Mouse (Mus musculus) limb, embryonic 10.5 days (tissue): Measurements from ENCODE around the gene Lipc. TPM values are rescaled to one million over a fixed set of nuclear protein-coding genes. Genes with fewer than 3 reads are reported as not detected.
"Not testable (repeated sequence)": the region's sequence is repeated elsewhere in the genome, so short reads cannot be mapped to it uniquely, and the experiment has no call there.

Experiments used
- DNase-seq: peaks from one replicate; pipeline ENCODE4 v3.0.0-alpha.2; 2017; ENCODE audit warnings: low spot score
- H3K27ac ChIP-seq: fragments of 300-500 bp; sonication (generic); 2 replicates; pipeline ENCODE4 v1.5.1; 2016; ENCODE audit warnings: mild to moderate bottlenecking
- H3K27me3 ChIP-seq: fragments of 300-500 bp; sonication (generic); 2 replicates; pipeline ENCODE4 v1.6.1; 2016; ENCODE audit warnings: low read depth, mild to moderate bottlenecking; ENCODE audit not compliant: poor library complexity, severe bottlenecking
- H3K36me3 ChIP-seq: fragments of 300-500 bp; sonication (generic); 2 replicates; pipeline ENCODE4 v1.6.1; 2016; ENCODE audit warnings: mild to moderate bottlenecking, moderate library complexity
- H3K4me1 ChIP-seq: fragments of 300-500 bp; sonication (generic); 2 replicates; pipeline ENCODE4 v1.6.1; 2016
- H3K4me3 ChIP-seq: fragments of 300-500 bp; sonication (generic); 2 replicates; pipeline ENCODE4 v1.5.1; 2016; ENCODE audit warnings: mild to moderate bottlenecking, moderate library complexity
- H3K9me3 ChIP-seq: fragments of 300-500 bp; sonication (generic); replicated peaks from 2 replicates; pipeline ENCODE4 v1.6.1; 2016; ENCODE audit warnings: mild to moderate bottlenecking
- WGBS: fragments of 180-500 bp; shearing (Covaris S2); methylation state at CpG from one replicate; pipeline ENCODE4 v1.1.7; 2016; 5-methylcytosine and 5-hydroxymethylcytosine counted together
- polyA plus RNA-seq: library from polyadenylated mRNA; unstranded; fragments of >200 nt; fragmentation: Nextera tagmentation; extraction: Ambion mirVana; gene quantifications from 2 replicates; pipeline ENCODE4 v1.2.1, GENCODE M21; 2016

Gene Lipc
- polyA plus RNA-seq, 1 experiment from 2014 or later: not detected

- 39% methylated on average over 8 of the region's 8 CpGs for WGBS
- no peak for DNase-seq
- Histone ChIP-seq H3K4me1 (peaks cover 28% of the 10 kb centered on the region), H3K36me3 (no peaks in the 10 kb centered on the region), H3K9me3 (no peaks in the 10 kb centered on the region), H3K27me3 (no peaks in the 10 kb centered on the region), H3K27ac (peak overlapping the region; percentile 21), H3K4me3 (no peak overlapping the region)
Observed at GRCm38 (mm10) chr9:70864039-70864438, 88.0 kb downstream of the Lipc start.

DNA sequence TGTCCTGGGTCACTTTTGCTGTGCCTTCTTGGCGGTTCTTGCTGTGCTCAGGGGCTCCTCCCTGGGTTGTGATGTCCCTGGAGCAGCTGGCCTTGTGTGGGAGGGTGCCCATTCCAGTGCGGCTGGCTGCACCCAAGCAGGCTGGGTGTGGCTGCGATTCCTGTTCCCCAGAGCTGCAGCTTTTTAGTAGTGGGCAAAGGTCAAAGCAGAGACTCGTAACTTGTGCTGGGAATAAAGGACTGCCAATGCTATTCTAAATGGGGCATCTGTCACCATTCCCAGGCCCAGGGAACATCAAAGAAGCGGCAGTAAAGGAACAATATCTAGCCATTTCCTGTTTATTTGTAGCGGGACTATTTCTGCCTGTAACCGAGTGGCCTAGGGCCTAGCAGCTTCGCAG, 88.7 kb downstream of the Lipc start:
- H3K4me1 ChIP-seq: peaks cover 28% of the 10 kb centered on the region
- no peaks in the 10 kb centered on the region for H3K27me3 ChIP-seq
- H3K27ac ChIP-seq: peak overlapping the region; percentile 21
- no peaks in the 10 kb centered on the region for H3K36me3 ChIP-seq
- DNase-seq: peak; percentile 36
- H3K9me3 ChIP-seq: no peaks in the 10 kb centered on the region
- WGBS: 8% methylated on average over 8 of the region's 8 CpGs
- no peak overlapping the region for H3K4me3 ChIP-seq

DNA sequence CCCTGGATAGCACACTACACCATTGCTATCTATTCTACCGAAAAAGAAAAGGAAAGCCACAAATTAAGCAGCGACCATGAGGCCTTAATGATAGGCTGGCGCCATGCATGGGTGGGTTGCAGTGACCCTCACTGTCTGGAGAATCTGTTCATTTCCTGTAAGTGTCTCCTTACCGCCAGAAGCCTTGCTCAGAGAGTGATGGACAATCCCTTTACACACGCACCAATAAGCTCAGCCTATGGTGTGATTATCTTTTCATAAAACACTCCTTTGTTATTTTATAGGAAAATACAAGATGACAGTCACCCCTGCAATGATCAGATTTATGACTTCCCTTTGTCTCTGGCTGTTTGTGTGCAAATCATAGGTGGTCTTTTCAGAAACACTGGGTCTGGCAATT, 92.8 kb downstream of the Lipc start:
- Histone ChIP-seq H3K36me3 (no peaks in the 10 kb centered on the region), H3K27ac (no peak overlapping the region), H3K4me1 (peaks cover 25% of the 10 kb centered on the region), H3K9me3 (no peaks in the 10 kb centered on the region), H3K4me3 (no peak overlapping the region), H3K27me3 (no peaks in the 10 kb centered on the region)
- WGBS: 71% methylated on average over 5 of the region's 5 CpGs
- no peak for DNase-seq

DNA sequence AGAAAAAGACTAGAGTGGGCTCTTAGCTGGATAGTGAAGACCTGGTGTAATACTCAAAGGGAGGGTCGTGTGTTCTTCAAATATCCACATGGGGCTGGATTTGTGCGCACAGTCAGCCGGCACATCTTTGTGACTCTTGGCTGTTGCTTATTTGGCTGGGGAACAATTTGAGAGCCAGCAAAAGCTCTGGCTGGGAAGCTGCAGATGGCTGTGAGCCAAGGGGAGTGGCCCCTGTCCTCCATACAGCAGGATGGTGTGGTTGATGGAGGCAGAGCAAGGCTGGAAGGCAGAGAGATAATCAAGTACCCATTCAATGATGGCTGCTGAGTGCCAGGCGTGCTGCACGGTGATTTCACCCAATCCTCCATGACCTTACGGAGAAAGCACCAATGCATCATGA, 96.2 kb downstream of the Lipc start:
- no peaks in the 10 kb centered on the region for H3K36me3 ChIP-seq
- H3K4me1 ChIP-seq: 0 out of 2 replicates have a peak, but pooled peaks cover 6% of the 10 kb centered on the region
- WGBS: 77% methylated on average over 6 of the region's 6 CpGs
- H3K9me3 ChIP-seq: no peaks in the 10 kb centered on the region
- no peak overlapping the region for H3K4me3 ChIP-seq
- no peak overlapping the region for H3K27ac ChIP-seq
- no peaks in the 10 kb centered on the region for H3K27me3 ChIP-seq
- DNase-seq: no peak

GRCm38 (mm10) chr9:70854950-70855349, 97.1 kb downstream of the Lipc start:
- 74% methylated on average over 6 of the region's 6 CpGs for WGBS

DNA sequence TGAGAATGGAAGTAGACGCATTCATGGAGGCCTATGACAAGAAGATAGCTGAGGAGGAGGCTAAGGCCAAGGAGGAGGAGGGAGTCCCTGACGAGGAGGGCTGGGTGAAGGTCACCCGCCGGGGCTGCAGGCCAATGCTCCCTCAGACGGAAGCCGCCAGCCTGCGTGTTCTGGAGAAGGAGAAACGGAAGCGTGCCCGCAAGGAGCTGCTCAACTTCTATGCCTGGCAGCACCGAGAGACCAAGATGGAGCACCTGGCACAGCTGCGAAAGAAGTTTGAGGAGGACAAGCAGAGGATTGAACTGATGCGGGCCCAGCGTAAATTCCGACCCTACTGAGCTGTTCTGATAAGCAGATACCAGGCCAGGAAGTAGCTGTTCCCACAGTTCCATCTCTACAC, 98.9 kb downstream of the Lipc start:
- 91% methylated on average over 15 of the region's 15 CpGs for whole genome bisulfite sequencing
- not testable (repeated sequence) for H3K9me3 ChIP-seq, H3K4me3 ChIP-seq, H3K36me3 ChIP-seq, H3K27ac ChIP-seq, DNase-seq, H3K4me1 ChIP-seq, H3K27me3 ChIP-seq

More at GRCm38 (mm10) chr9:70854950-70855349, 97.1 kb downstream of the Lipc start:
- Histone ChIP-seq H3K9me3 (no peaks in the 10 kb centered on the region), H3K27me3 (no peaks in the 10 kb centered on the region), H3K36me3 (no peaks in the 10 kb centered on the region), H3K4me3 (no peak overlapping the region), H3K27ac (no peak overlapping the region), H3K4me1 (0 out of 2 replicates have a peak, but pooled peaks cover 6% of the 10 kb centered on the region)
- no peak for DNase-seq

- H3K9me3 ChIP-seq: no peaks in the 10 kb centered on the region
- no peak for DNase-seq
- WGBS: 74% methylated on average over 3 of the region's 3 CpGs
- H3K4me3 ChIP-seq: no peak overlapping the region
- peaks cover 10% of the 10 kb centered on the region for H3K4me1 ChIP-seq
- no peak overlapping the region for H3K27ac ChIP-seq
- H3K27me3 ChIP-seq: no peaks in the 10 kb centered on the region
- no peaks in the 10 kb centered on the region for H3K36me3 ChIP-seq
Observed at GRCm38 (mm10) chr9:70851533-70851932, 100.5 kb downstream of the Lipc start.

DNA sequence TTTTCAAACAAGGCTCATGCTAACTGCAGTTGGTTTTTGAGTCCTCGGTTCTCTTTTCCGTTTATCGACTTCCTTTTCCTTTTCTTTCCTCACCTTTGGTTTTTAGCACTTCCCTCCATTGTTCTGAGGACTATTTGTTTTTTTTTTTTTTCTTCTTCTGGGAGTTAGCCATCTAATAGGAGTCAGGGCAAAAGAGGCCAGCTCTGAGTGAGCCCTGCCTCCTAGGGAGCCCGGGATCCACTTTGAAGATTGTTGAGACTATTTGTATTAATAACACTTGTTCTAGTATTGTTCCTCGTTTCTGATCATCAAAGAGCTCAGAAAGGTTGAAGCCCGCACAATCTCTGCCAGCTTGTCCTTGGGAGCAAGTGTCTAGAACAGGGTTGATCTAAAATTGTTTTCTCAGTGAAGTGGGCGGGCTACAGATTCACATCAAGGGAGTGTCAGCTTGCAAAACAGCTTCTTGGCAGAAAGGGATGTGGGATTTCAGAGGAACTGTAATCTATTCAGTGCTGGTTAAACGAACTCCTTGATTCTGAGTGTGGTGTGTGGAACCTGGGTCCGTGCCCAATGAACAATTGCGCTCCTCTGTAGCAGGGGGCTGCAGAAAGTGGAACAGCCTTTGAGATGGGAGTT, 103.8 kb downstream of the Lipc start:
- Histone ChIP-seq H3K9me3 (no peaks in the 10 kb centered on the region), H3K4me3 (0 out of 2 replicates have a peak overlapping the region, but pooled peaks have one; percentile 23), H3K27ac (no peak overlapping the region), H3K36me3 (no peaks in the 10 kb centered on the region), H3K4me1 (peaks cover 7% of the 10 kb centered on the region), H3K27me3 (no peaks in the 10 kb centered on the region)
- WGBS: 63% methylated on average over 10 of the region's 10 CpGs
- DNase-seq: no peak

- H3K4me3 ChIP-seq: 0 out of 2 replicates have a peak overlapping the region, but pooled peaks have one; percentile 23
Observed at GRCm38 (mm10) chr9:70847627-70848051, 104.4 kb downstream of the Lipc start.

DNA sequence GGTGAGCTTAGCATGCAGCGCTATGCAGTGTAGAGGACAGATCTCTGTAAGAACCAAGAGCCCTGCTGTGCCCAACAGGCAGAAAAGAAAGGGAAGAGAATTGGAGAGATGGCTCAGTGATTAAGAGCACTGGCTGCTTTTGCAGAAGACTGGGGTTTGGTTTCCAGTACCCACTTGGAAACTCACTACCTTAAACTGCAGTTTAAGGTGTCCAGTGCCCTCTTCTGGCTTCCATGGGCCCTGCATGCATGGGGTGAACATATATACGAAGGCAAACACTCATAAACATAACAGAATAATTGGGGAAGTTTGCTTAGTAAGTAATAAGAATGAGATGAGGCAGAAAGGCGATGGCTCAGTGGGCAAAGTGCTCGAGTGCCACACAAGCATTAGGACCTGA, 108.8 kb downstream of the Lipc start:
- Histone ChIP-seq H3K36me3 (no peaks in the 10 kb centered on the region), H3K4me3 (no peak overlapping the region), H3K4me1 (peaks cover 19% of the 10 kb centered on the region), H3K27ac (no peak overlapping the region), H3K27me3 (no peaks in the 10 kb centered on the region), H3K9me3 (no peaks in the 10 kb centered on the region)
- WGBS: 90% methylated on average over 4 of the region's 4 CpGs
- DNase-seq: no peak

More at GRCm38 (mm10) chr9:70847627-70848051, 104.4 kb downstream of the Lipc start:
- Histone ChIP-seq H3K27me3 (no peaks in the 10 kb centered on the region), H3K4me1 (peaks cover 7% of the 10 kb centered on the region), H3K27ac (peak overlapping the region; percentile 31; the same call in 1 of the 2 replicates), H3K36me3 (no peaks in the 10 kb centered on the region), H3K9me3 (no peaks in the 10 kb centered on the region)
- peak; percentile 34 for DNase-seq
- 30% methylated on average over 8 of the region's 8 CpGs for WGBS

DNA sequence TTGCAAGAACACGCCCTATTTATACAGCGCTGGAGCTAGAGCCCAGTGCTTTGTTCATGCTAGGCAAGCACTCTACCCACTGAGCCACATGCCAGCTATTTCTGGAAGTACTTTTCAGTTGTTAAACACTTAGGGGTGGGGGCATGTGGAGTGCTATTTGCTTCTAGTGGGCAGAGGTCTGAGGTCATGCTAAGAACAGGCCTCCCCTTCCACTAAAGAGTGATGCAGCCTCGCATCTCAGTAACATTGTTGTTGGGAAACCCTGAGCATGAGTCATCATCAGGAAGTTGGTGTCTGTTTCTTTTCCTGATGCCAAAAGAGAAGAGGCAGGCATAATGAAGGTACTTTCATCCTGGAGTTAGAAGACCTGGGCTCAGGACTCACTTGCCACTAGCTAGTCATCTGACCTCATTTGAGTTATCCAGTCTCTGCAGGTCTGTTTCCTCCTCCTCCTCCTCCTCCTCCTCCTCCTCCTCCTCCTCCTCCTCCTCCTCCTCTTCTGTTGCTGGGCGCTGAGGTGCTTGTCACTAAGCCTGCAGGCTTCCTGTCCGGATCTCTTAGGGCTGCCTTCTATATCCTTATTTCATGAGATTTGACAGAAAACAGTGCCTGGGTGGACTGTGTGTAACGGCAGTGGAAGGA, 109.6 kb downstream of the Lipc start:
- DNase-seq: no peak
- H3K4me3 ChIP-seq: no peak overlapping the region
- no peaks in the 10 kb centered on the region for H3K36me3 ChIP-seq
- H3K9me3 ChIP-seq: no peaks in the 10 kb centered on the region
- peaks cover 13% of the 10 kb centered on the region for H3K4me1 ChIP-seq
- WGBS: 81% methylated on average over 6 of the region's 6 CpGs
- H3K27me3 ChIP-seq: no peaks in the 10 kb centered on the region
- no peak overlapping the region for H3K27ac ChIP-seq

DNA sequence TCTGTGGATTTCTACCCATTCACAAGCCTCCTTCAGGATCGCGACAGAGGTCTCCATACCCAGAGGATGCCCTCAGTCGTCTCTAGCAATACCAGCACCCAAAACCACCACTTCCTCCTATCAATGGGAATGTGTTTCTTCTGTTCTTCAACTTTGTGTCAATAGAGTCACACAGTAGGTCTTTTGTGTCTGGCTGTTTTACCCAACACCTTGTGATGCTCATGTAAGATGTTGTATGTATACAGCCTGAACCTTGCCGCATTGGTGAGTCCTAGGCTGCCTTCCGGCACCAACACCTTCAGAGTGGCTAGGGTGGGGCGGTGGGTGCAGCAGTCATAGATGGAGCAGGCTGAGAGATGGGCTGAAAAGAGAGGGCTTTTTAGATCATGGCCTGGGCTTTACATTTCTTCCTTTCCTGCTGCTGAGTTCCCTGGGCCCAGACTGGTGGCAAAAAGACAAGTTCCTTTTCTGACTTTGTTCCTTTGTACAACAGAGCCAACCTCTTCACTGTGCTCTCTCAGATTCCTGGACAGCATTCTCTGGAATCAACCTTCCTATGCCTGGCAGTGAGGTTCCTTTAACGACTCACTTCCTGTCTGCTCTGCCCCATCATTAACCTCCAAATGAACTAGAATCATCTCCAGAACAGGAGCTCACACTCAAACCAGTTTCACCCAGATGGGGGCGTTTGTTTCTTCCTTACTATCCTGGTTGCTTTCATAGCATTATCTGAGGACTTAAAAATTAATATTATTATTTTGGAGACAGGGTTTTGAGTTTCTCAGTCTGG, 110.4 kb downstream of the Lipc start:
- Histone ChIP-seq H3K27ac (no peak overlapping the region), H3K27me3 (no peaks in the 10 kb centered on the region), H3K4me3 (no peak overlapping the region), H3K4me1 (peaks cover 11% of the 10 kb centered on the region), H3K9me3 (no peaks in the 10 kb centered on the region), H3K36me3 (no peaks in the 10 kb centered on the region)
- DNase-seq: no peak
- 82% methylated on average over 8 of the region's 8 CpGs for WGBS

DNA sequence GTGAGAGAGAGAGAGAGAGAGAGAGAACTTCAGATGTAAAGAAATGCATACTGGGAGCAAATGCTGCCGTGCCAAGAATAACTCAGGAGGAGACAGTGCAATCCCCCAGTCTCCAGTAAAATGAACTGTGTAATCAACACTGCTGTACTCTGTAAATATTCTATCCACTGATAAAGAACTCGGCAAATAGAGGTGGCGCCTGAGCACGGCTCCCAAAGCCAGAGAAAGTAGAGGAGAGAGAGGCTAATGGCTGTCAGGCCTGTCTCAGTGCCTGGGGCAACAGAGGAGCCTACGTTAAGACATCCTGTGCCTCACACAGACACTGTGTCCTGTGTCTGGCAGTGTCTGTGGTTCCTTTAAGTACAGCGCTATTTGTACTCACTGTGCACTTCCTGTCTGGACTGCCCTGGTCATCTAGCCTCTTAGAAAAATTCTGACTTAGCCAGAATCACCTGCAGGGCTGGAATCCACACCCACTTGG, 111.1 kb downstream of the Lipc start:
- Histone ChIP-seq H3K27ac (no peak overlapping the region), H3K36me3 (no peaks in the 10 kb centered on the region), H3K4me1 (peaks cover 11% of the 10 kb centered on the region), H3K4me3 (no peak overlapping the region), H3K9me3 (no peaks in the 10 kb centered on the region), H3K27me3 (no peaks in the 10 kb centered on the region)
- 63% methylated on average over 6 of the region's 6 CpGs for WGBS
- DNase-seq: no peak
